Mouse (Mus musculus) ES-E14 (cell line): ENCODE data around the gene Ucp1. TPM values are rescaled to one million over a fixed set of nuclear protein-coding genes. Genes with fewer than 3 reads are reported as not detected.
A peak's percentile ranks its signal among the peaks of the same experiment; 100 is the strongest.
"Not testable (repeated sequence)": the region's sequence is repeated elsewhere in the genome, so short reads cannot be mapped to it uniquely, and the experiment has no call there.

ENCODE experiments used
- DNase-seq: peaks from one replicate; pipeline ENCODE4 v3.0.0-alpha.2; 2013; ENCODE audit warnings: low read depth, low spot score
- H3K27ac ChIP-seq: 2 replicates; pipeline ENCODE4 v1.5.1; 2012; ENCODE audit warnings: low read depth, mild to moderate bottlenecking, low read length, moderate library complexity, mixed read lengths; ENCODE audit not compliant: poor library complexity, insufficient read depth, severe bottlenecking
- H3K36me3 ChIP-seq: 2 replicates; pipeline ENCODE4 v1.6.1; 2012; ENCODE audit warnings: mild to moderate bottlenecking, low read length, moderate library complexity, mixed read lengths; ENCODE audit not compliant: control insufficient read depth, poor library complexity, insufficient read depth, severe bottlenecking
- H3K4me1 ChIP-seq, 2 experiments: fragments of 150-350 bp in 1 of 2; sonication (generic) in 1 of 2; 2 replicates each; pipeline ENCODE4 v1.6.1; 2012; ENCODE audit warnings: low read length in 2 of 2, mild to moderate bottlenecking in 1 of 2, mixed read lengths in 1 of 2; ENCODE audit not compliant: control insufficient read depth in 2 of 2, insufficient read depth in 2 of 2, poor library complexity in 1 of 2
- H3K4me3 ChIP-seq, 2 experiments: fragments of 150-350 bp in 1 of 2; sonication (generic) in 1 of 2; 2 replicates each; pipeline ENCODE4 v1.5.1; 2012; ENCODE audit warnings: low read length in 2 of 2, low read depth in 1 of 2, mild to moderate bottlenecking in 1 of 2, mixed read lengths in 1 of 2; ENCODE audit not compliant: insufficient read depth in 1 of 2, poor library complexity in 1 of 2, severe bottlenecking in 1 of 2
- H3K9ac ChIP-seq: 2 replicates; pipeline ENCODE4 v1.6.1; 2012; ENCODE audit warnings: low read depth, mild to moderate bottlenecking, low read length, mixed read lengths; ENCODE audit not compliant: poor library complexity, insufficient read depth, severe bottlenecking
- H3K9me3 ChIP-seq: fragments of 150-350 bp; sonication (generic); 2 replicates; pipeline ENCODE4 v1.6.1; 2012; ENCODE audit warnings: low read depth, mild to moderate bottlenecking, low read length; ENCODE audit not compliant: control insufficient read depth, insufficient read depth
- CHD2 ChIP-seq: IDR thresholded peaks from 2 replicates; pipeline ENCODE4 v1.6.1; 2014; ENCODE audit warnings: mild to moderate bottlenecking, low read depth, low read length, inconsistent platforms
- HCFC1 ChIP-seq: IDR thresholded peaks from 2 replicates; pipeline ENCODE4 v1.6.1; 2012; ENCODE audit warnings: low read length, inconsistent platforms, borderline replicate concordance; ENCODE audit not compliant: insufficient read depth
- MAFK ChIP-seq: IDR thresholded peaks from 2 replicates; pipeline ENCODE4 v1.6.1; 2014; ENCODE audit warnings: mild to moderate bottlenecking, low read depth, low read length, inconsistent platforms; ENCODE audit not compliant: insufficient read depth
- ZC3H11A ChIP-seq: IDR thresholded peaks from 2 replicates; pipeline ENCODE4 v1.6.1; 2012; ENCODE audit warnings: low read depth, mild to moderate bottlenecking, inconsistent platforms, low read length, borderline replicate concordance
- ZNF384 ChIP-seq: IDR thresholded peaks from 2 replicates; pipeline ENCODE4 v1.6.1; 2012; ENCODE audit warnings: low read depth, low read length, inconsistent platforms
- in situ Hi-C, 2 experiments: fragments of 600-800 bp; cut with MboI; formaldehyde crosslinking; loops; one replicate each; pipeline ENCODE4 v1.15.1; 2025; ENCODE audit warnings: low sequenced_read_pairs in 2 of 2, inconsistent platforms in 1 of 2; ENCODE audit not compliant: unreplicated experiment in 2 of 2
- total RNA-seq: library from RNA; depleted of rRNA; stranded (reverse); fragments of 300-350 nt; gene quantifications from 2 replicates; pipeline ENCODE4 v1.2.3, GENCODE M21; 2012

Gene Ucp1
- total RNA-seq, 1 experiment: 0.13 TPM

- no peak overlapping the region; the same call in 1 of the 2 replicates for H3K27ac ChIP-seq
- peaks cover 6 to 10% of the 10 kb centered on the region in 2 experiments for H3K4me1 ChIP-seq
- no peaks in the 10 kb centered on the region for H3K9me3 ChIP-seq
- in situ Hi-C loops: no loop called here
- no peak overlapping the region for H3K9ac ChIP-seq
- no peak for DNase-seq
- H3K36me3 ChIP-seq: no peaks in the 10 kb centered on the region
- no peak overlapping the region for H3K4me3 ChIP-seq
- TF ChIP-seq ZC3H11A (no peak), MAFK (no peak), CHD2 (no peak), ZNF384 (no peak), HCFC1 (no peak)
Measured at GRCm38 (mm10) chr8:83304946-83305345, 14.8 kb downstream of the Ucp1 start.

GRCm38 (mm10) chr8:83309836-83310235 lies 19.7 kb downstream of the Ucp1 start:
- in situ Hi-C loops: no loop called here
- DNase-seq: no peak
- TF ChIP-seq ZNF384: no peak
- no peak for TF ChIP-seq HCFC1
- no peak for TF ChIP-seq MAFK
- no peak for TF ChIP-seq CHD2
- TF ChIP-seq ZC3H11A: no peak
- Histone ChIP-seq H3K27ac (no peak overlapping the region), H3K36me3 (no peaks in the 10 kb centered on the region), H3K4me3 (no peak overlapping the region), H3K9ac (no peak overlapping the region), H3K9me3 (no peaks in the 10 kb centered on the region), H3K4me1 (peaks cover 9 to 15% of the 10 kb centered on the region in 2 experiments)

DNA sequence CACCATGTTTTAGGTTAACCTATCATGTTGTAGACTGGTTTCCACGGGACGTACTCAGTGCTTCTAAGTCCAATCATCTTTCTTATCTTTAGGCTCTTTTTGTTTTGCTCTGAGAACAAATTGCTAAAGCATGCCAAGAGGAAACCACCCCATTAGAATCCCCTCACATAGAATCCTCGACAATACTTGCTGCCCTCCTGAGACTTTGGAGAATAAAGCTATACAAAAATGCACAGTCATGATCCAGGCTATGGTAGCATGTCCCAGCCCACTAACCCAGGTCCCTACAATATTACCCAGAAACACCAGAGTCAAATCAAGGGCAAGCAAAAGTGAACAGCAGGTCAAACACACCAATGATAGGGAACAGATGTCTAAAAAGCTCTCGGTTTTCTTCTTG lies 24.9 kb downstream of the Ucp1 start:
- in situ Hi-C loops, DNase-seq, H3K36me3 ChIP-seq: not testable (repeated sequence)

DNA sequence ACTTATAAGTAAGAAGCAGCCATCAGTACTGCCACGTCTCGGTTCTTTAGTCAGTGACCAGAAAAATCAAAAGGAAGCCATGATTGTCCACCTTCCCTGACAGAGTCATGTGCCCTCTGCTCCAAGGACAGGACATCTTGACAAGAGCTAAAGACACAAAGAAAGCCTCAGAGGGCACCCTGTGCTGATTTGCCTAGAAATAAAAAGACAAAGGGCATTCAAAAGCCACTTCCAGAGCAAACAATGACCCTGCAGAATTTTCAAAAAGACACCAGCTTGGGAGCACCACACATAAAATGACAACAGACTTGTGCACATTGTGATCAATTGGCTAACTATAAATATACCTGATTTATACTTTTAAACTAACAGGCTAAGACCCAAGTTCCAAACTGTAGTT lies 25.5 kb downstream of the Ucp1 start:
- in situ Hi-C loops: no loop called here
- Histone ChIP-seq H3K9me3 (no peaks in the 10 kb centered on the region), H3K4me3 (no peak overlapping the region), H3K9ac (no peak overlapping the region), H3K27ac (peak overlapping the region; percentile 40; the same call in 1 of the 2 replicates), H3K4me1 (peaks cover 9 to 10% of the 10 kb centered on the region in 2 experiments; a peak in 3 of 4 replicates), H3K36me3 (peaks cover 5% of the 10 kb centered on the region; the same call in 1 of the 2 replicates)
- TF ChIP-seq CHD2 (no peak), MAFK (peak; percentile 63)
- DNase-seq: no peak

More for the DNA sequence above, 24.9 kb downstream of the Ucp1 start:
- H3K9ac ChIP-seq, H3K4me3 ChIP-seq, H3K9me3 ChIP-seq, H3K27ac ChIP-seq, H3K4me1 ChIP-seq: not testable (repeated sequence)

DNA sequence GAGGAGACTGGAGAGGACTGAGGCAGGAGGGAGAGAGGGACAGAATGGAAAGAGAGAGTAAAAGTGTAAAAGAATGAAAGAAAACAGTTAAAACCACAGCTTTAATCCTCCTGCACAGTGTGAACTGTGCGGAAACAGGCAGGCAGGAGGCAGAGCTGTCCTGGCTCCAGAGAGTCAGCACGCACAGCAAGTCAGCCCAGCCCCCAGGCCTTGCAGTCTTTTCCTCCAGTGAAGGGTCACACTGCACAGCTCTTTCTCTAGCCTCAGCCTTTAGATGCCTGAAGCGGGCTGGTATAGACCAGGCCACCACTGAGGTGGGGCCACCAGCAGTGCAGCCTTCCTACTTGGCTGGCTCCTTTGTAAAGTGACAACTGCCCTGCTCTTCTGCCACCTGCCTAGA lies 30.4 kb downstream of the Ucp1 start:
- no peak for DNase-seq
- H3K36me3 ChIP-seq: peaks cover 5% of the 10 kb centered on the region; the same call in 1 of the 2 replicates

More for the DNA sequence above, 30.4 kb downstream of the Ucp1 start:
- no peak overlapping the region for H3K27ac ChIP-seq
- H3K4me3 ChIP-seq: no peak overlapping the region
- H3K4me1 ChIP-seq: peaks cover 7% of the 10 kb centered on the region in 2 experiments; a peak in 3 of 4 replicates
- no peaks in the 10 kb centered on the region for H3K9me3 ChIP-seq
- H3K9ac ChIP-seq: no peak overlapping the region
- in situ Hi-C loops: no loop called here
- no peak for TF ChIP-seq CHD2
- TF ChIP-seq ZNF384: no peak
- no peak for TF ChIP-seq MAFK
- TF ChIP-seq ZC3H11A: no peak
- no peak for TF ChIP-seq HCFC1
